Mouse (Mus musculus) CH12.LX (cell line): ENCODE results near the gene Gm826. TPM values are rescaled to one million over a fixed set of nuclear protein-coding genes. Genes with fewer than 3 reads are reported as not detected.

Source experiments
- DNase-seq: peaks from one replicate; pipeline ENCODE4 v3.0.0-alpha.2; 2013; ENCODE audit errors: extremely low read depth
- H3K27ac ChIP-seq: 2 replicates; pipeline ENCODE4 v1.5.1; 2012; ENCODE audit warnings: low read depth, mild to moderate bottlenecking, control low read depth, moderate library complexity; ENCODE audit not compliant: insufficient read depth
- H3K27me3 ChIP-seq: replicated peaks from 2 replicates; pipeline ENCODE3; 2012; ENCODE audit warnings: inconsistent platforms
- H3K36me3 ChIP-seq, 2 experiments: replicated peaks in 1 of 2; 2 replicates each; pipeline versions ENCODE3 to v1.6.1; 2012; ENCODE audit warnings: inconsistent platforms in 1 of 2, low read length in 1 of 2, mild to moderate bottlenecking in 1 of 2, mixed read lengths in 1 of 2, moderate library complexity in 1 of 2; ENCODE audit not compliant: control insufficient read depth in 1 of 2, insufficient read depth in 1 of 2
- H3K4me1 ChIP-seq, 2 experiments: 2 replicates each; pipeline ENCODE4 v1.6.1; 2012; ENCODE audit warnings: inconsistent platforms in 1 of 2, moderate library complexity in 1 of 2; ENCODE audit not compliant: insufficient read depth in 2 of 2, control insufficient read depth in 1 of 2
- H3K4me2 ChIP-seq: 2 replicates; pipeline ENCODE4 v1.6.1; 2012; ENCODE audit warnings: low read depth, mild to moderate bottlenecking, control low read depth; ENCODE audit not compliant: poor library complexity, insufficient read depth, severe bottlenecking
- H3K4me3 ChIP-seq, 3 experiments: fragments of 150-350 bp in 1 of 3; sonication (generic) in 1 of 3; replicated peaks in 1 of 3; 2 replicates each; pipeline versions ENCODE3 to v1.5.1; 2011 to 2012; ENCODE audit warnings: low read depth in 2 of 3, low read length in 2 of 3, mild to moderate bottlenecking in 2 of 3, moderate library complexity in 2 of 3, control low read depth in 1 of 3, improper control_type of control experiment in 1 of 3, inconsistent platforms in 1 of 3, mixed read lengths in 1 of 3; ENCODE audit not compliant: poor library complexity in 1 of 3
- H3K79me2 ChIP-seq: replicated peaks from 2 replicates; pipeline ENCODE4 v1.6.1; 2012; ENCODE audit warnings: mild to moderate bottlenecking, moderate library complexity; ENCODE audit not compliant: control insufficient read depth, poor library complexity, insufficient read depth, severe bottlenecking; ENCODE audit errors: extremely low read depth
- H3K9ac ChIP-seq: 2 replicates; pipeline ENCODE4 v1.6.1; 2012; ENCODE audit warnings: low read depth, mild to moderate bottlenecking, control low read depth, moderate library complexity; ENCODE audit not compliant: insufficient read depth
- H3K9me3 ChIP-seq: replicated peaks from 2 replicates; pipeline ENCODE3; 2012; ENCODE audit warnings: low read length, inconsistent platforms, mixed read lengths
- CHD2 ChIP-seq: IDR thresholded peaks from 2 replicates; pipeline ENCODE4 v1.6.1; 2011; ENCODE audit warnings: low read length, improper control_type of control experiment
- ELF1 ChIP-seq: IDR thresholded peaks from 2 replicates; pipeline ENCODE4 v1.6.1; 2014; ENCODE audit warnings: low read depth, mild to moderate bottlenecking, inconsistent platforms, low read length, improper control_type of control experiment
- EP300 ChIP-seq: IDR thresholded peaks from 2 replicates; pipeline ENCODE4 v1.6.1; 2011; ENCODE audit warnings: low read length, improper control_type of control experiment
- ETS1 ChIP-seq: conservative IDR thresholded peaks from 2 replicates; pipeline ENCODE4 v1.6.1; 2012; ENCODE audit warnings: low read depth, mild to moderate bottlenecking, inconsistent platforms, low read length, improper control_type of control experiment, moderate library complexity
- IRF4 ChIP-seq: IDR thresholded peaks from 2 replicates; pipeline ENCODE4 v1.6.1; 2014; ENCODE audit warnings: low read depth, mild to moderate bottlenecking, inconsistent platforms, low read length, improper control_type of control experiment
- JUND ChIP-seq: conservative IDR thresholded peaks from 2 replicates; pipeline ENCODE4 v1.6.1; 2011; ENCODE audit warnings: low read depth, low read length, improper control_type of control experiment
- KAT2A ChIP-seq: IDR thresholded peaks from 2 replicates; pipeline ENCODE4 v1.6.1; 2012; ENCODE audit warnings: low read length, improper control_type of control experiment, inconsistent platforms; ENCODE audit not compliant: insufficient replicate concordance
- MAZ ChIP-seq: IDR thresholded peaks from 2 replicates; pipeline ENCODE4 v1.6.1; 2012; ENCODE audit warnings: low read depth, mild to moderate bottlenecking, inconsistent platforms, low read length, improper control_type of control experiment, moderate library complexity
- MXI1 ChIP-seq: IDR thresholded peaks from 2 replicates; pipeline ENCODE4 v1.6.1; 2011; ENCODE audit warnings: mild to moderate bottlenecking, low read depth, low read length, improper control_type of control experiment
- NELFE ChIP-seq: IDR thresholded peaks from 2 replicates; pipeline ENCODE4 v1.6.1; 2011; ENCODE audit warnings: low read depth, low read length, improper control_type of control experiment
- NRF1 ChIP-seq: IDR thresholded peaks from 2 replicates; pipeline ENCODE4 v1.6.1; 2014; ENCODE audit warnings: low read depth, mild to moderate bottlenecking, inconsistent platforms, low read length, improper control_type of control experiment, moderate library complexity
- POLR2A ChIP-seq: IDR thresholded peaks from 2 replicates; pipeline ENCODE4 v1.6.1; 2011; ENCODE audit warnings: low read depth, mild to moderate bottlenecking, improper control_type of control experiment, low read length
- RAD21 ChIP-seq: IDR thresholded peaks from 2 replicates; pipeline ENCODE4 v1.6.1; 2011; ENCODE audit warnings: low read depth, mild to moderate bottlenecking, low read length, improper control_type of control experiment, moderate library complexity
- RCOR1 ChIP-seq: conservative IDR thresholded peaks from 2 replicates; pipeline ENCODE4 v1.6.1; 2012; ENCODE audit warnings: low read depth, mild to moderate bottlenecking, inconsistent platforms, low read length, improper control_type of control experiment
- SMC3 ChIP-seq: IDR thresholded peaks from 2 replicates; pipeline ENCODE4 v1.6.1; 2011; ENCODE audit warnings: low read depth, low read length, improper control_type of control experiment
- USF1 ChIP-seq: IDR thresholded peaks from 2 replicates; pipeline ENCODE4 v1.6.1; 2014; ENCODE audit warnings: low read depth, mild to moderate bottlenecking, inconsistent platforms, low read length, improper control_type of control experiment
- ZNF384 ChIP-seq: IDR thresholded peaks from 2 replicates; pipeline ENCODE4 v1.6.1; 2012; ENCODE audit warnings: low read depth, low read length, improper control_type of control experiment, inconsistent platforms
- dilution Hi-C: fragments of 300-500 bp; cut with MboI; formaldehyde crosslinking; loops from 2 replicates; pipeline ENCODE4 v1.14.3; 2020; ENCODE audit warnings: low sequenced_read_pairs; ENCODE audit not compliant: extremely low pct_unique_long_range_greater_than_20kb, extremely low pct_ligation_motif_present
- in situ Hi-C: fragments of 300-500 bp; cut with MboI; formaldehyde crosslinking; loops from 3 replicates; pipeline ENCODE4 v1.14.3; 2019; ENCODE audit warnings: low sequenced_read_pairs, low pct_ligation_motif_present, low pct_unique_long_range_greater_than_20kb, mixed read lengths
- polyA plus RNA-seq: library from polyadenylated mRNA; unstranded; fragments of >175 nt; gene quantifications from 2 replicates; pipeline ENCODE4 v1.2.1, GENCODE M21; 2012; ENCODE audit warnings: low read depth; ENCODE audit not compliant: insufficient read length
- total RNA-seq, 2 experiments: library from RNA; depleted of rRNA; stranded (reverse); fragments of 300-350 nt in 1 of 2; fragments of >200 nt in 1 of 2; gene quantifications; 2 replicates each; pipeline ENCODE4 v1.2.3; 2012 to 2014

Gm826 gene
- total and polyA plus RNA-seq, 3 experiments: 0.32 TPM; not detected in 2

GRCm38 (mm10) chr2:160321829-160322228 is 12.1 kb downstream of the Gm826 start:
- Histone ChIP-seq H3K27ac (no peak overlapping the region), H3K4me1 (peaks cover 5 to 24% of the 10 kb centered on the region in 2 experiments), H3K36me3 (no peaks in the 10 kb centered on the region), H3K4me2 (no peak overlapping the region), H3K79me2 (no peaks in the 10 kb centered on the region), H3K9ac (no peak overlapping the region), H3K9me3 (no peaks in the 10 kb centered on the region), H3K27me3 (no peaks in the 10 kb centered on the region), H3K4me3 (no peak overlapping the region)
- TF ChIP-seq MAZ: no peak
- TF ChIP-seq CHD2: no peak
- TF ChIP-seq MXI1: no peak
- TF ChIP-seq ZNF384: no peak
- no peak for TF ChIP-seq RAD21
- no peak for TF ChIP-seq IRF4
- TF ChIP-seq POLR2A: no peak
- no peak for TF ChIP-seq RCOR1
- no peak for TF ChIP-seq NELFE
- no peak for TF ChIP-seq KAT2A
- TF ChIP-seq SMC3: no peak
- TF ChIP-seq ETS1: no peak
- TF ChIP-seq NRF1: no peak
- TF ChIP-seq USF1: no peak
- in situ Hi-C loops: no loop called here
- no peak for DNase-seq
- dilution Hi-C loops: no loop called here

DNA sequence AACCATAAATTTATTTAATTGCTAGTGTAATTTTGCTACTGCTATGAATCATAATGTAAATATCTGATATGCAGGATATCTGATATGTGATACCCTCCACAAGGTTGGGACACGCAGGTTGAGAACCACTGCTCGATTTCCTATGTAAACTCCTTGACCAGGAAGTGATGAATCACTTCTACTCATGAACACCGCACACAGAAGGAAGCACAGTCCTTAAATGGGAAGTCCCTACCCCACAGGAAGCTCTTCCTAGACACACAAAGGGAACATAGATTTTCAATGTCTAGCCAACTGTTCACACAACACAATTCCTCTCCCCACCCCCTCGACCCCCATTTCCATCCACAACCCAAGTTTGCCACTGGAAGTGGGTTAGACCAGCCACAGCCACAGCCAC is 15.7 kb downstream of the Gm826 start:
- in situ Hi-C loops: no loop called here
- no peak overlapping the region for H3K4me2 ChIP-seq
- DNase-seq: no peak
- H3K27me3 ChIP-seq: no peaks in the 10 kb centered on the region
- H3K36me3 ChIP-seq: no peaks in the 10 kb centered on the region
- no peak for TF ChIP-seq JUND
- 0 out of 2 replicates have a peak, but pooled peaks have one; percentile 8 for TF ChIP-seq EP300
- 0 out of 2 replicates have a peak, but pooled peaks have one; percentile 12 for TF ChIP-seq ELF1
- no peak for TF ChIP-seq NRF1
- H3K4me3 ChIP-seq: no peak overlapping the region
- dilution Hi-C loops: no loop called here
- no peak overlapping the region for H3K27ac ChIP-seq
- peaks cover 6 to 31% of the 10 kb centered on the region in 2 experiments; a peak in 3 of 4 replicates for H3K4me1 ChIP-seq
- no peaks in the 10 kb centered on the region for H3K9me3 ChIP-seq
- H3K9ac ChIP-seq: no peak overlapping the region
- no peaks in the 10 kb centered on the region for H3K79me2 ChIP-seq
